Mouse (Mus musculus): ENCODE data around the gene Lmf1. TPM values are rescaled to one million over a fixed set of nuclear protein-coding genes. Genes with fewer than 3 reads are reported as not detected.

Lmf1 gene
- polyA plus RNA-seq, 1 experiment from 2014 or later = 24.9 TPM

- 88% methylated on average over 8 of the region's 8 CpGs for WGBS
- Histone ChIP-seq H3K27ac (replicated peaks; ENCODE audit: low read depth, low read length) (no peak overlapping the region), H3K9ac (replicated peaks; ENCODE audit: low read length) (no peak overlapping the region), H3K27me3 (ENCODE audit: control insufficient read depth, insufficient read depth, low read length) (no peaks in the 10 kb centered on the region), H3K36me3 (replicated peaks; ENCODE audit: control insufficient read depth, insufficient read depth, low read depth, low read length) (no peaks in the 10 kb centered on the region; the same call in 1 of the 2 replicates), H3K4me1 (ENCODE audit: control insufficient read depth, insufficient read depth, low read length) (peaks cover 5% of the 10 kb centered on the region), H3K4me2 (ENCODE audit: low read depth, low read length) (no peak overlapping the region), H3K9me3 (replicated peaks; ENCODE audit: control insufficient read depth, low read length) (no peaks in the 10 kb centered on the region), H3K4me3 (ENCODE audit: low read depth, low read length) (no peak overlapping the region)
- no peak for ATAC-seq (replicated peaks; ENCODE audit: insufficient number of reproducible peaks, low FRiP score, low TSS enrichment, low read depth)
- DNase-seq (ENCODE audit: low spot score) = no peak
These were observed 3.2 kb downstream of the Lmf1 start for GRCm38 (mm10) chr17:25582076-25582475.

- Histone ChIP-seq H3K27ac (replicated peaks; ENCODE audit: low read depth, low read length) (no peak overlapping the region), H3K9ac (replicated peaks; ENCODE audit: low read length) (no peak overlapping the region), H3K36me3 (replicated peaks; ENCODE audit: control insufficient read depth, insufficient read depth, low read depth, low read length) (no peaks in the 10 kb centered on the region; the same call in 1 of the 2 replicates), H3K4me2 (ENCODE audit: low read depth, low read length) (no peak overlapping the region), H3K9me3 (replicated peaks; ENCODE audit: control insufficient read depth, low read length) (no peaks in the 10 kb centered on the region), H3K4me1 (ENCODE audit: control insufficient read depth, insufficient read depth, low read length) (peaks cover 5% of the 10 kb centered on the region), H3K4me3 (ENCODE audit: low read depth, low read length) (no peak overlapping the region), H3K27me3 (ENCODE audit: control insufficient read depth, insufficient read depth, low read length) (no peaks in the 10 kb centered on the region)
- ATAC-seq (replicated peaks; ENCODE audit: insufficient number of reproducible peaks, low FRiP score, low TSS enrichment, low read depth) = no peak
- 69% methylated on average over 4 of the region's 4 CpGs for WGBS
- DNase-seq (ENCODE audit: low spot score) = no peak
These were observed 4.2 kb downstream of the Lmf1 start for GRCm38 (mm10) chr17:25583099-25583498.

- no peak for ATAC-seq (replicated peaks; ENCODE audit: insufficient number of reproducible peaks, low FRiP score, low TSS enrichment, low read depth)
- Histone ChIP-seq H3K4me2 (ENCODE audit: low read depth, low read length) (no peak overlapping the region), H3K27me3 (ENCODE audit: control insufficient read depth, insufficient read depth, low read length) (no peaks in the 10 kb centered on the region), H3K4me3 (ENCODE audit: low read depth, low read length) (no peak overlapping the region), H3K27ac (replicated peaks; ENCODE audit: low read depth, low read length) (no peak overlapping the region), H3K9me3 (replicated peaks; ENCODE audit: control insufficient read depth, low read length) (no peaks in the 10 kb centered on the region), H3K4me1 (ENCODE audit: control insufficient read depth, insufficient read depth, low read length) (peaks cover 5% of the 10 kb centered on the region), H3K36me3 (replicated peaks; ENCODE audit: control insufficient read depth, insufficient read depth, low read depth, low read length) (no peaks in the 10 kb centered on the region; the same call in 1 of the 2 replicates), H3K9ac (replicated peaks; ENCODE audit: low read length) (no peak overlapping the region)
- DNase-seq (ENCODE audit: low spot score) = no peak
- 90% methylated on average over 8 of the region's 8 CpGs for WGBS
These were observed 5.0 kb downstream of the Lmf1 start for GRCm38 (mm10) chr17:25583858-25584257.

GRCm38 (mm10) chr17:25584646-25585045 lies 5.8 kb downstream of the Lmf1 start:
- H3K9ac ChIP-seq (replicated peaks; ENCODE audit: low read length) = no peak overlapping the region
- H3K9me3 ChIP-seq (replicated peaks; ENCODE audit: control insufficient read depth, low read length) = no peaks in the 10 kb centered on the region
- H3K36me3 ChIP-seq (replicated peaks; ENCODE audit: control insufficient read depth, insufficient read depth, low read depth, low read length) = no peaks in the 10 kb centered on the region; the same call in 1 of the 2 replicates
- no peak overlapping the region for H3K27ac ChIP-seq (replicated peaks; ENCODE audit: low read depth, low read length)
- ATAC-seq (replicated peaks; ENCODE audit: insufficient number of reproducible peaks, low FRiP score, low TSS enrichment, low read depth) (no peak), DNase-seq (ENCODE audit: low spot score) (no peak)
- H3K4me2 ChIP-seq (ENCODE audit: low read depth, low read length) = no peak overlapping the region
- WGBS = 98% methylated on average over 9 of the region's 9 CpGs
- no peaks in the 10 kb centered on the region for H3K27me3 ChIP-seq (ENCODE audit: control insufficient read depth, insufficient read depth, low read length)
- no peak overlapping the region for H3K4me3 ChIP-seq (ENCODE audit: low read depth, low read length)
- peaks cover 1% of the 10 kb centered on the region for H3K4me1 ChIP-seq (ENCODE audit: control insufficient read depth, insufficient read depth, low read length)

- H3K9ac ChIP-seq (replicated peaks; ENCODE audit: low read length) = no peak overlapping the region
- H3K4me2 ChIP-seq (ENCODE audit: low read depth, low read length) = no peak overlapping the region
- no peak overlapping the region for H3K27ac ChIP-seq (replicated peaks; ENCODE audit: low read depth, low read length)
- WGBS = 89% methylated on average over 6 of the region's 6 CpGs
- ATAC-seq (replicated peaks; ENCODE audit: insufficient number of reproducible peaks, low FRiP score, low TSS enrichment, low read depth) (no peak), DNase-seq (ENCODE audit: low spot score) (no peak)
- H3K4me3 ChIP-seq (ENCODE audit: low read depth, low read length) = no peak overlapping the region
- H3K36me3 ChIP-seq (replicated peaks; ENCODE audit: control insufficient read depth, insufficient read depth, low read depth, low read length) = peaks cover 2% of the 10 kb centered on the region
- H3K4me1 ChIP-seq (ENCODE audit: control insufficient read depth, insufficient read depth, low read length) = peaks cover 6% of the 10 kb centered on the region
- H3K27me3 ChIP-seq (ENCODE audit: control insufficient read depth, insufficient read depth, low read length) = no peaks in the 10 kb centered on the region
- H3K9me3 ChIP-seq (replicated peaks; ENCODE audit: control insufficient read depth, low read length) = no peaks in the 10 kb centered on the region
These were observed 11.2 kb downstream of the Lmf1 start for GRCm38 (mm10) chr17:25590068-25590467.

- peaks cover 6% of the 10 kb centered on the region for H3K4me1 ChIP-seq (ENCODE audit: control insufficient read depth, insufficient read depth, low read length)
- H3K27ac ChIP-seq (replicated peaks; ENCODE audit: low read depth, low read length) = no peak overlapping the region
- DNase-seq (ENCODE audit: low spot score) (no peak), ATAC-seq (replicated peaks; ENCODE audit: insufficient number of reproducible peaks, low FRiP score, low TSS enrichment, low read depth) (no peak)
- H3K36me3 ChIP-seq (replicated peaks; ENCODE audit: control insufficient read depth, insufficient read depth, low read depth, low read length) = peaks cover 2% of the 10 kb centered on the region; the same call in 1 of the 2 replicates
- no peak overlapping the region for H3K9ac ChIP-seq (replicated peaks; ENCODE audit: low read length)
- H3K9me3 ChIP-seq (replicated peaks; ENCODE audit: control insufficient read depth, low read length) = no peaks in the 10 kb centered on the region
- H3K4me2 ChIP-seq (ENCODE audit: low read depth, low read length) = no peak overlapping the region
- no peak overlapping the region for H3K4me3 ChIP-seq (ENCODE audit: low read depth, low read length)
- H3K27me3 ChIP-seq (ENCODE audit: control insufficient read depth, insufficient read depth, low read length) = no peaks in the 10 kb centered on the region
- whole genome bisulfite sequencing = 81% methylated on average over 4 of the region's 4 CpGs
These were observed 12.1 kb downstream of the Lmf1 start for GRCm38 (mm10) chr17:25590985-25591384.

GRCm38 (mm10) chr17:25592336-25592735 lies 13.5 kb downstream of the Lmf1 start:
- Histone ChIP-seq H3K9me3 (replicated peaks; ENCODE audit: control insufficient read depth, low read length) (no peaks in the 10 kb centered on the region), H3K36me3 (replicated peaks; ENCODE audit: control insufficient read depth, insufficient read depth, low read depth, low read length) (peaks cover 2% of the 10 kb centered on the region; the same call in 1 of the 2 replicates), H3K27ac (replicated peaks; ENCODE audit: low read depth, low read length) (peak overlapping the region; percentile 13; the same call in 1 of the 2 replicates), H3K27me3 (ENCODE audit: control insufficient read depth, insufficient read depth, low read length) (no peaks in the 10 kb centered on the region), H3K4me2 (ENCODE audit: low read depth, low read length) (no peak overlapping the region), H3K9ac (replicated peaks; ENCODE audit: low read length) (peak overlapping the region; percentile 34; the same call in 1 of the 2 replicates), H3K4me1 (ENCODE audit: control insufficient read depth, insufficient read depth, low read length) (peaks cover 6% of the 10 kb centered on the region), H3K4me3 (ENCODE audit: low read depth, low read length) (no peak overlapping the region)
- DNase-seq (ENCODE audit: low spot score) (no peak), ATAC-seq (replicated peaks; ENCODE audit: insufficient number of reproducible peaks, low FRiP score, low TSS enrichment, low read depth) (no peak)
- WGBS = 79% methylated on average over 6 of the region's 6 CpGs

- H3K4me2 ChIP-seq (ENCODE audit: low read depth, low read length) = no peak overlapping the region
- ATAC-seq (replicated peaks; ENCODE audit: insufficient number of reproducible peaks, low FRiP score, low TSS enrichment, low read depth) (peak; percentile 83), DNase-seq (ENCODE audit: low spot score) (peak; percentile 89)
- H3K4me1 ChIP-seq (ENCODE audit: control insufficient read depth, insufficient read depth, low read length) = peaks cover 6% of the 10 kb centered on the region
- no peaks in the 10 kb centered on the region for H3K27me3 ChIP-seq (ENCODE audit: control insufficient read depth, insufficient read depth, low read length)
- no peak overlapping the region for H3K4me3 ChIP-seq (ENCODE audit: low read depth, low read length)
- H3K9ac ChIP-seq (replicated peaks; ENCODE audit: low read length) = peak overlapping the region; percentile 0; the same call in 1 of the 2 replicates
- H3K36me3 ChIP-seq (replicated peaks; ENCODE audit: control insufficient read depth, insufficient read depth, low read depth, low read length) = peaks cover 2% of the 10 kb centered on the region; the same call in 1 of the 2 replicates
- no peaks in the 10 kb centered on the region for H3K9me3 ChIP-seq (replicated peaks; ENCODE audit: control insufficient read depth, low read length)
- 26% methylated on average over 22 of the region's 22 CpGs for WGBS
- H3K27ac ChIP-seq (replicated peaks; ENCODE audit: low read depth, low read length) = peak overlapping the region; percentile 86
These were observed 14.8 kb downstream of the Lmf1 start for GRCm38 (mm10) chr17:25593411-25594261.

All from embryonic facial prominence, embryonic 11.5 days (tissue).